Mouse (Mus musculus): ENCODE measurements at regions not wholly inside any gene's neighbourhood (a gene's known extent, or its start where the extent isn't known, plus 50 kb on each side); places are given as distances from the start of the nearest gene placed in this dataset.

- TF ChIP-seq GATA1 (IDR thresholded peaks at IDR 0.05; ENCODE audit: low read length) (no peak), TAL1 (IDR thresholded peaks at IDR 0.05; ENCODE audit: low read length) (no peak)
Observed at GRCm38 (mm10) chr2:118035333-118035732, 76.3 kb upstream of the Thbs1 start.

All from erythroblast, embryonic 14.5 days (primary cell).